Mouse (Mus musculus) spleen, adult 18-20 months (tissue): ENCODE measurements at regions not wholly inside any gene's neighbourhood (a gene's known extent, or its start where the extent isn't known, plus 50 kb on each side); places are given as distances from the start of the nearest gene placed in this dataset.
"Not testable (repeated sequence)": the region's sequence is repeated elsewhere in the genome, so short reads cannot be mapped to it uniquely, and the experiment has no call there.

ENCODE experiments used
- DNase-seq, 2 experiments: peaks; one replicate each; pipeline ENCODE4 v3.0.0; 2022; ENCODE audit warnings: mixed read lengths in 2 of 2

- no peak for DNase-seq
These were observed 103.4 kb upstream of the Gcfc2 start for GRCm38 (mm10) chr6:81820078-81820477.

- DNase-seq = no peak
These were observed 83.9 kb upstream of the Gcfc2 start for GRCm38 (mm10) chr6:81839474-81840153.

- DNase-seq = not testable (repeated sequence)
These were observed 55.3 kb upstream of the Gcfc2 start for GRCm38 (mm10) chr6:81868207-81868606.
